Mouse (Mus musculus) intestine, embryonic 14.5 days (tissue): Measurements from ENCODE around the gene Nrf1. TPM values are rescaled to one million over a fixed set of nuclear protein-coding genes. Genes with fewer than 3 reads are reported as not detected.

Experiments used
- microRNA counts: library from miRNA; unstranded; fragments of <30 nt; microRNA quantifications from one replicate; lab custom pipeline; 2016
- microRNA-seq: library from miRNA; unstranded; fragments of <30 nt; microRNA quantifications from one replicate; pipeline ENCODE4, GENCODE M21; 2016
- polyA plus RNA-seq: library from polyadenylated mRNA; unstranded; fragments of >200 nt; fragmentation: Nextera tagmentation; extraction: Ambion mirVana; gene quantifications from 2 replicates; pipeline ENCODE4 v1.2.1, GENCODE M21; 2014

The Nrf1 gene
- polyA plus RNA-seq, 1 experiment from 2014 or later = 54.0 TPM

MicroRNAs encoded within 50 kb of the gene (microRNA counts, 519-probe panel; counts per million panel counts)
- microRNA mmu-miR-182 (lab: Ali Mortazavi, UCI) (2,851 counts per million, percentile 32 among the panel's probes with 10 or more counts), microRNA mmu-miR-183 (lab: Ali Mortazavi, UCI) (4,082 counts per million, percentile 62 among the panel's probes with 10 or more counts), microRNA mmu-miR-96 (lab: Ali Mortazavi, UCI) (4,677 counts per million, percentile 76 among the panel's probes with 10 or more counts)

Small RNA genes lying within 50 kb of the gene (microRNA-seq; reads per million reads assigned to microRNA genes)
- gene Mir182 (7,246 reads per million, percentile 93 among the genes with 10 or more reads in this experiment), gene Mir183 (3,203 reads per million, percentile 87 among the genes with 10 or more reads in this experiment), gene Mir96 (1,646 reads per million, percentile 82 among the genes with 10 or more reads in this experiment)

Other genes starting within 250 kb of the Nrf1 start
- gene Strip2, start 131.0 kb upstream of the Nrf1 start, polyA plus RNA-seq = 0.47 and 0.64 TPM in 2 replicates